Mouse (Mus musculus) T-cell, adult 2 months (primary cell): ENCODE data around the gene Cdh22.

ENCODE experiments used
- DNase-seq: peaks from one replicate; pipeline ENCODE4 v3.0.0; 2022; ENCODE audit warnings: low spot score

The Cdh22 gene

DNA sequence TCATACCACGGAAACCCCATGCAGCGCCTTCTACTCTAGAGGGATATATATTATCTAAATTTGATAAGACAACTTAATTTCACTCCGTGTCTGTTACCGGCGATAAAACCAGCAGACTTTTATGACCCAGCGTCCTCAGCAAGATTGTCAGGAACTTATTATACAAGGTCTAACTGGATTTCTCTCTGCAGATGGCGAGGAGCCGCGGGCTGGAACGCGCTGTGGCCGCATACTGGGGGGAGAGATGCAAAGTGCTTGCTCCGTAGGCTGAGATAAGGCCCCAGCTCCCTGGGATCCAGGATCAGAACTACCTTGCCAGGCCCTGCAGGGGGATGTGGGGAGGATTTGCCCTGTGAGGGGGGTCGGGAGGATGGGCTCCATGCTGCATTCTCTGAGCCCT is 145.2 kb downstream of the Cdh22 start:
- DNase-seq = no peak

GRCm38 (mm10) chr2:165086634-165087033 is 148.0 kb downstream of the Cdh22 start:
- DNase-seq = no peak

GRCm38 (mm10) chr2:165081257-165081656 is 153.4 kb downstream of the Cdh22 start:
- DNase-seq = no peak

DNA sequence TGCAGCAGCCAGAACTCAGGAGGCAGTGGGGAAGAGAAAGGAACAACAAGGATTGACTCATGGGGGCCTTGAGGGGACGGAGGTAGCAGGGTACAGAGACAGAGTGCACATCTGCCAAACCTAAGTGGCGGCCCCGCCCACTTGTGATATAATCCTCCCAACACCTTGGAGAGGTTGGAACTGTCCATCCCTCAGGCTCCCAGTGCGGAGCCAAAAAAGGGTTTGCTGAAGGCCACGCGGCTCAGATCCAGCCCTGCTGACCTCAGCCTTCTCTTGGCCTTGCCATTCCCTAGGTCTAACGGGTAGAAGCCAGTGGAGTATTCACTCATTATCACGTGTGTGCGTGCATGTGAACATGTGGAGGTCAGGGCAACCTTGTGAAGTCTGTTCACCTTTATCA is 154.0 kb downstream of the Cdh22 start:
- DNase-seq = no peak

DNA sequence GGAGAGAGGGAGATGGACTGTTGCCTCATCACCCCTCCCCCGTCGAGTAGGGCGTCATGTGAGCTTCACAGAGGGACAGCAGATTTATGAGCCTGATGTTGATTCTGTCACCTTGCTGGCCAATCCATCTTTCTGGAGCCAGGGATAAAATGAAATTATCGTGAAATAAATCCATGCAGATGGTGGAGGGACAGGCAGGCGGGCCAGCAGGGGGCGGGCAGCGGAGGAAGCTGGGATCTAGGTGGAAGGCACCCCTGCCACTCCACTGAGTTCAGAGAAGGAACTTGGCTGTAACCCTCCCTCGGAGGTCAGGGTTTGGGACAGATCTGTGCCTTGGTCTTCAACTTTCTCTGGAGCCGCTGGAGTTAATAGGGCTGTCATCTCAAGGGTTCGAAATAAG is 156.0 kb downstream of the Cdh22 start:
- DNase-seq = no peak

DNA sequence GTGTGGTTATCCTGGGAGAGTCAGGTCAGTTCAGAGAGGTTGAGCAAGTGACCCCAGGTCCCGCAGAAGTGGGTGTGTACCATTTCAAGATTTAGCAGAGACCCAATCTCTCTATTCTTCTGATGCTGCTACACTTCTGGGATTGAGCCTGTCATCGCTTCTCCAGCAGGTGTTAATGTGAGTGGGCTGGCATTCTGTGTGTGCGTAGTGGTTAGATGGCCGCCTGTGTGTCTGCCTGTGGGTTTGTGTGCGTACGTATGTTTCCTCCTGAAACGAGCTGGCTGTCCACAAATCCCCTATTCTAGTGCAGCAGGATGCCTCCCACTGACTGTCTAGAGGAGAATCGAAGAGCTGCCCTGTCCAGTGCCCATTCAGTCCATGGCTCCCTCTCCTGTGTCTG is 156.6 kb downstream of the Cdh22 start:
- DNase-seq = no peak

DNA sequence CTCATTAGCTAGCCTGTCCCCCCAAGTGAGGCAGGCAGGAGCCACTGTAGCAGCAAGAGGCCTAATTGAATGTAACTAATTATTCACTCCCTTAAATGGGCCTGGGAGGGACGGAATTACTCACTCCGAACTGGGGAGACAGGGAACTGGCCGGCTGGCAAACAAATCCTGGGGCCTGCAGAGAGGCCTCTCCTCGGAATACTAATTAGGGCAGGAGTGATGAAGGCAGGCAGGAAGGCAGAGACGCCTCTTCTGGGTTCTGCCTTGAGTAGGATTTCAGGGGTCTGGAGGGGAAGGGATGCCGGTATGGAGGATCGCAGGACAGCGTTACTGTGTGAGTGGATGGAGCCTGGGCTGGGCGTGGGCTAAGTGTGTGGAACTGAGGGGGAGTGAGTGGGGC is 157.6 kb downstream of the Cdh22 start:
- DNase-seq = no peak

DNA sequence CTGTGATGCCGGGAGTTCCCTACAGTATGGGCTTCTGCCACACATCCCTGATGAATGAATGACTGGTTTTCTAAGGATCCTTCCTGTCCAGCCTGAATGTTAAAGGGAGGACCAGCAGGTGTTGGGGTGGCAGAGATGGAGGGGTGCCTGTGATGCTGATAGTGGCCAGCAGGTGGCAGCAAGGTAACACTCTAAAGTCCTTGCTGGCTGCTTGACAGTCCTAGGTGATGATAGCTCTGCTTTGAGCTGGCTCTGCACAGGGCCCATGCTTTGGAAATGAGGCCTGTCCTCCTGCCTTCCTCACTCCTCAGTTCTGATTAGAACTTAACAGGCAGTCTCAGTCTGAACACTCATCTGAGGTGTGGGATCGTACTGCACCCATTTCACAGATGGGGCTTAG is 159.7 kb downstream of the Cdh22 start:
- DNase-seq = peak; percentile 66

GRCm38 (mm10) chr2:165074081-165074884 is 160.4 kb downstream of the Cdh22 start:
- DNase-seq = no peak

DNA sequence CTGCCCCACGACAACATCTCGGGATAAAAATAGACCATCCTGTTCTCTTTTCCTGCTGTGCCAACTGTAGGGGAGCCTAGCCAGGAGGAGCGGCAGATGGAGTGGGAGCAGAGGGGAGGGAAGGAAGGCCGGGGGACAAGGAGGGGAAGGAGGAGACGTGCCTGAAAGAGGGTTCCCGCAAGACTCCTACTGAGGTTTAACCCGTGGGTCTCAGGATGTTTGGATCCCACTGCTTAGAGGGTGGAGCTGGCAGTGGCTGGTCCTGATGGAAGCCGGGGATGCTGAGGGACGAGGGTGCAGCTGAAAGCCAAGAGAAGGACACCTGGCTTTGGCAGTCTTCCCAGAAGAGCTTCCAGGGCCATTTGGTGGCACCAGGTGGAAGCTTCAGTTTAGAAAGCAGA is 161.3 kb downstream of the Cdh22 start:
- no peak for DNase-seq

- peak; percentile 34 for DNase-seq
Observed at GRCm38 (mm10) chr2:165070096-165070816, 164.4 kb downstream of the Cdh22 start.

- DNase-seq = no peak
Observed at GRCm38 (mm10) chr2:165068806-165069205, 165.8 kb downstream of the Cdh22 start.

DNA sequence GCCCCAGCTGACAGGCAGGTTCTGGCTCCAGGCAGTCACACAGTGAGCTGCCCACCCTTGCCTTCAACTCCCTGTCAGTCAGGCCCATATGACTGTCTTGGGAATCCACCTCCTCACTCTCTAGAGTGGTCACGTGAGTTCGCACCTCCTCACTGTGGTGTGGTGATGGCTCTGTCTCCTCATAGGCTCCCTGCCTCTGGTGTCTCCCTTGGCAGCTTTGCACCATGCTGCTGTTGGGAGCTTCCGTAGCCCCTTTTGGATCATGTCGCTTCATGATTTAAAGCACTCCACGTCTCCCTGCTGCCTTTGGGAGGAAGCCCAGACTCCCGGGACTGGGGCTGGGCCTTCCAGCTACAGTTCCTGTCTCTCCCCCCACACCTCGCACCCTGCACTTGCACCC is 170.2 kb downstream of the Cdh22 start:
- no peak for DNase-seq

- DNase-seq = no peak
Observed at GRCm38 (mm10) chr2:165061638-165062433, 172.8 kb downstream of the Cdh22 start.
